Mouse (Mus musculus): ENCODE results near the gene Tiparp. TPM values are rescaled to one million over a fixed set of nuclear protein-coding genes. Genes with fewer than 3 reads are reported as not detected.
A peak's percentile ranks its signal among the peaks of the same experiment; 100 is the strongest.

Tiparp gene
- polyA plus RNA-seq, 1 experiment, result 6.6 TPM

DNA sequence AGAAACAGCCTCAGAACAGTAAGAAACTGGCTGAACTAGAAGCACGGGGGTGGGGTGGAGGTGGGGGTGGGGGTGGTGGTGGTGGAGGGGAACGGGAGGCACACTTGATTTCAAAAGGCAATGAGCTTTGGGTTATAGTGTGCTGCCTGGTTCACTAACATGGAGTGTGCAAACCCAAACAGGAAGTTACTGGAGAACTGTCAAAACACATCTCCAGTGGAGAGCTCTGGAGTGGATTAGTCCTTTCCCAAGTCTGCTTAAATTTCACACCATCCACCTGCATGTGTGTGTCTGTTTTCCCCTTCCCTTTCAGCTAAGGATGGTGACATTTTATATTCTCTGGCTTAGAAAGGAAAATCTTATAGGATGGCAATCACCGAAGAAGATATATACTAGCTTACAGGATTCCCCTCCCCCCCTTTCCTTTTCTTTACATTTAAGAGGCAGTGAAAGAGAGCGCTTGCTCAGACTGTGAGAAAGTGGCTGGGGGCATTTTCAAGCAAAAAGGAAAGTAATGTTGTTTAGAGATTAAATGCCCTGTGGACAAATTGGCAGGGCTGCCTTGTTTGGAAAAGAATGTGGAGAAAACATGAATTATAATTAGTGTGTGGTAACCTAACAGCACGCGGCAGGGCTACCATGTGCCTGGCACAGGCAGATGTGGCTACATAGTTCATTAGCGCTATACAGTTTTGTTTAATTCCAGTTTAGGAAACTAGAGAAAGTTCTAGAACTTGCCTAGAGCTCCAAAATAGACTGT, 70.0 kb downstream of the Tiparp start:
- no peaks in the 10 kb centered on the region for H3K36me3 ChIP-seq (ENCODE audit: control insufficient read depth, insufficient read depth, low read length)
- 75% methylated on average over 7 of the region's 7 CpGs for WGBS
- peak overlapping the region; percentile 60; the same call in 1 of the 2 replicates for H3K27ac ChIP-seq (ENCODE audit: control insufficient read depth, insufficient read depth, low read length)
- H3K4me3 ChIP-seq (ENCODE audit: control insufficient read depth, insufficient read depth, low read length), result no peak overlapping the region
- H3K27me3 ChIP-seq (ENCODE audit: control insufficient read depth, insufficient read depth, low read length), result no peaks in the 10 kb centered on the region
- H3K4me1 ChIP-seq (replicated peaks; ENCODE audit: control insufficient read depth, insufficient read depth, low read length), result peaks cover 2% of the 10 kb centered on the region
- TF ChIP-seq POLR2A (IDR thresholded peaks at IDR 0.05; ENCODE audit: control insufficient read depth, extremely low read depth, insufficient read depth, low read length, poor library complexity) (no peak), CTCF (IDR thresholded peaks at IDR 0.05; ENCODE audit: borderline replicate concordance, control insufficient read depth, extremely low read depth, insufficient read depth, low read length, poor library complexity) (no peak)
- DNase-seq, result no peak

- no peak for DNase-seq
- Histone ChIP-seq H3K4me1 (replicated peaks; ENCODE audit: control insufficient read depth, insufficient read depth, low read length) (peaks cover 2% of the 10 kb centered on the region), H3K36me3 (ENCODE audit: control insufficient read depth, insufficient read depth, low read length) (no peaks in the 10 kb centered on the region), H3K4me3 (ENCODE audit: control insufficient read depth, insufficient read depth, low read length) (no peak overlapping the region), H3K27ac (ENCODE audit: control insufficient read depth, insufficient read depth, low read length) (no peak overlapping the region), H3K27me3 (ENCODE audit: control insufficient read depth, insufficient read depth, low read length) (no peaks in the 10 kb centered on the region)
- 92% methylated on average over 6 of the region's 6 CpGs for WGBS
- TF ChIP-seq CTCF (IDR thresholded peaks at IDR 0.05; ENCODE audit: borderline replicate concordance, control insufficient read depth, extremely low read depth, insufficient read depth, low read length, poor library complexity) (no peak), POLR2A (IDR thresholded peaks at IDR 0.05; ENCODE audit: control insufficient read depth, extremely low read depth, insufficient read depth, low read length, poor library complexity) (no peak)
Observed at GRCm38 (mm10) chr3:65599151-65599550, 70.9 kb downstream of the Tiparp start.

DNA sequence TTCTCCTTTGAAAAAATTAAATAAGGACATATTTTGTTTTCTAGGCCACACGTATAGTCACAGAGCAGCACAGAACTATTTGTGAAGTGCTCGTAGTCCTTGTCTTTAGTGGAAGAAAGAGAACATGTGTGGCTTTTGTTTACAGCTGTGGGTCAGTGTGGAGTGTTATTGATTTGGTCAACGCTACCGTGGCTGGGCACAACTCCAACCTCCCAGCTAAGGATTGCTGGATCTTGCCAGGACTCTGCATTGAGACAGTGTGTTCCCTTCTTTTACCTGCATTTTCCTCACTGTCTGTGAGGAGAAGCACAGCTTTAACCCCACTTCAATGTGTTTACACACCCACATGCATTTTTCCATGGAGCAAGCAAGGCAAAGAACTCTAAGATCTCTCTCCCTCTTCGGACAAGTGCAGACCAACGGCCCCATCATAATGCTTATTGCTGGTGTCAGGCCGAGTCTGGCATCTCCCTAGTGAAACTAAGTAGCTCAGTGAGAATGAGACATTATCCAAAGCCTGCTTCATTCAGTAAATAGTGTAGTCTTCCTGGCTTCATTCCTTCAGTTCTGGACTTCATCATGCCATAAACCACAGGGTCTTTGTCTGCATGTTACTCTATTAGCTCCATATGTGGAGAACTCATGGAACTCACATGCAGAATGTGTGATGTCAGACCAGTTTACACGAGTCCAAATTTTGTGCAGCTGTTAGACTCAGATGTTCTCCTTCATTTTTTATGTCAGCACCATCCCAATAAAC, 73.3 kb downstream of the Tiparp start:
- no peaks in the 10 kb centered on the region for H3K27me3 ChIP-seq (ENCODE audit: control insufficient read depth, insufficient read depth, low read length)
- no peak overlapping the region for H3K4me3 ChIP-seq (ENCODE audit: control insufficient read depth, insufficient read depth, low read length)
- no peak overlapping the region for H3K27ac ChIP-seq (ENCODE audit: control insufficient read depth, insufficient read depth, low read length)
- no peaks in the 10 kb centered on the region; the same call in 1 of the 2 replicates for H3K4me1 ChIP-seq (replicated peaks; ENCODE audit: control insufficient read depth, insufficient read depth, low read length)
- no peak for DNase-seq
- no peaks in the 10 kb centered on the region for H3K36me3 ChIP-seq (ENCODE audit: control insufficient read depth, insufficient read depth, low read length)
- 95% methylated on average over 8 of the region's 8 CpGs for WGBS
- TF ChIP-seq POLR2A (IDR thresholded peaks at IDR 0.05; ENCODE audit: control insufficient read depth, extremely low read depth, insufficient read depth, low read length, poor library complexity) (no peak), CTCF (IDR thresholded peaks at IDR 0.05; ENCODE audit: borderline replicate concordance, control insufficient read depth, extremely low read depth, insufficient read depth, low read length, poor library complexity) (no peak)

DNA sequence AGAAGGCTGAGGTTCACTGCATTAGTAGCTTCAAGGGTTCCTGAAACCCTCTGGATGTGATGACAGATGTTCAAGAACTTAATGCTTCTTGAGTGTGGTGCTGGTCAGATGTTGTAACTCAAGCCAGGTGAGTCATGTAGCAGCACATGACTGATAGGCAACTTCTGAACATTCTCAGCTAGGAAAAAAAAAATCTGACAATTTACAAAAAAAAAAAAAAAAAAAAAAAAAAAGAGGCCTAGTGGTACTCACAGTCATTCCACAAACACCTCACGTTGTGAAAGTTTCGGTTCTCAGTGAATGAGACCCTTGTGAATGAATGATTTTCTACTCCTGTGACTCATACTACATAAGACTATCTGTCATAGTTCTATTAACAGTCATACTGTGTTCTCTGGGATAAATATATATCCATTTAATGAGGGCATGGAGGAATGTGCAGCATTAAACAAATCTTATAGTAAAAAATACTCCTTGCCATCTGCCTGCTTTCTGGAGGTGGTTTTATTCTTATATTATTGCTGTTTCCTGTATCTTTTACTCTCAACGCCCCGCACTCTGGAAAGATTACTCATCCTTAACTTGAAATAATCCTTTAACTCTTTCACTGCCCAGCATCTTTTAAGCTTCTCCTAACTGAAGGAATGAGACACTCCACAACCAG, 75.3 kb downstream of the Tiparp start:
- TF ChIP-seq CTCF (IDR thresholded peaks at IDR 0.05; ENCODE audit: borderline replicate concordance, control insufficient read depth, extremely low read depth, insufficient read depth, low read length, poor library complexity) (no peak), POLR2A (IDR thresholded peaks at IDR 0.05; ENCODE audit: control insufficient read depth, extremely low read depth, insufficient read depth, low read length, poor library complexity) (no peak)
- no peaks in the 10 kb centered on the region for H3K4me1 ChIP-seq (replicated peaks; ENCODE audit: control insufficient read depth, insufficient read depth, low read length)
- H3K27me3 ChIP-seq (ENCODE audit: control insufficient read depth, insufficient read depth, low read length), result no peaks in the 10 kb centered on the region
- no peak for DNase-seq
- no peak overlapping the region for H3K4me3 ChIP-seq (ENCODE audit: control insufficient read depth, insufficient read depth, low read length)
- no peak overlapping the region for H3K27ac ChIP-seq (ENCODE audit: control insufficient read depth, insufficient read depth, low read length)
- H3K36me3 ChIP-seq (ENCODE audit: control insufficient read depth, insufficient read depth, low read length), result no peaks in the 10 kb centered on the region
- WGBS, result 75% methylated on average over 4 of the region's 4 CpGs

Other genes with a start within 250 kb of the Tiparp start
- gene Ssr3, start 135.8 kb upstream of the Tiparp start, polyA plus RNA-seq (2012; rRNA removed), result 49.9 and 55.2 TPM in 2 replicates
- gene Lekr1, start 137.8 kb downstream of the Tiparp start, polyA plus RNA-seq (2012; rRNA removed), result 0.68 and 0.84 TPM in 2 replicates

Measured in thymus, adult 2 months (tissue).